Mouse (Mus musculus) left cerebral cortex, adult 18-20 months (tissue): ENCODE results near the gene Igf1. TPM values are rescaled to one million over a fixed set of nuclear protein-coding genes. Genes with fewer than 3 reads are reported as not detected.

Source experiments
- total RNA-seq, 2 experiments: library from RNA; stranded (reverse); gene quantifications; 2 replicates each; pipeline ENCODE4 v1.2.3; 2021

Gene Igf1
- total RNA-seq, 2 experiments from 2014 or later = 9.3 to 9.6 TPM

Other genes with a start within 250 kb of the Igf1 start
- gene Pmch, start 232.8 kb downstream of the Igf1 start, total RNA-seq = under 1 TPM in 1 of 2 experiments, not detected in 1; 0.70 TPM